Mouse (Mus musculus): Measurements from ENCODE around the gene Osbpl3. TPM values are rescaled to one million over a fixed set of nuclear protein-coding genes. Genes with fewer than 3 reads are reported as not detected.
A peak's percentile ranks its signal among the peaks of the same experiment; 100 is the strongest.

Osbpl3 gene
- total and polyA plus RNA-seq, 3 experiments: 12.8 to 26.5 (median 25.4) TPM

GRCm38 (mm10) chr6:50366319-50366718, 89.7 kb downstream of the Osbpl3 start:
- DNase-seq: no peak
- Histone ChIP-seq H3K79me2 (replicated peaks; ENCODE audit: control insufficient read depth, insufficient read depth, low read length) (no peaks in the 10 kb centered on the region), H3K27me3 (ENCODE audit: control insufficient read depth, insufficient read depth, low read length) (no peaks in the 10 kb centered on the region), H3K9ac (ENCODE audit: low read depth, low read length) (peak overlapping the region; percentile 21; the same call in 1 of the 2 replicates), H3K27ac (peak overlapping the region; percentile 88), H3K4me1 (ENCODE audit: control insufficient read depth, insufficient read depth, low read length) (peaks cover 13% of the 10 kb centered on the region; the same call in 1 of the 2 replicates), H3K36me3 (ENCODE audit: control insufficient read depth, insufficient read depth, low read length) (no peaks in the 10 kb centered on the region), H3K4me3 (no peak overlapping the region)
- intact Hi-C loops (cut with DNase I): no loop called here
- WGBS: 75% methylated on average over 7 of the region's 7 CpGs
- TF ChIP-seq EP300 (IDR thresholded peaks at IDR 0.05; ENCODE audit: insufficient read depth, low read depth, low read length) (no peak), POLR2A (IDR thresholded peaks at IDR 0.05; ENCODE audit: insufficient read depth, low read depth, low read length) (no peak), CTCF (IDR thresholded peaks at IDR 0.05) (no peak)

DNA sequence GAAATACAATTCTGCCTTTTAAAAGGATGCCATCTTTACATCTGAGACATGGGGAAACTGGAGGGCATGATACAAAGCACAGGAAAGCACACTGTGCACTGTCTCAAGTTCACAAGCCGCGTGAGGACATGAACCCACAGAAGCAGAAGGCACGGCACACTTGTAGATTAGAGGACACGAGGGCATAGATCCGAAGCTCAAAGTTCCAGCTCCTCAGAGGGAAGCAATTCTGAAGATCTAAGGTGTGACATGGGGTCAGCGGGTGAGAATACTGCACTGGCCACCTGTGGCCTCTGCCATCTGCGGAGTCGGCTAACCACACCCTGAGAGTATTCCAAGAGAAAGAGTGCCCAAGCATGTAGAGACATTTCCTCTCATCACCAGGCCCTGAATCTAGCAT, 91.6 kb downstream of the Osbpl3 start:
- TF ChIP-seq POLR2A (IDR thresholded peaks at IDR 0.05; ENCODE audit: insufficient read depth, low read depth, low read length): no peak
- TF ChIP-seq CTCF (IDR thresholded peaks at IDR 0.05): no peak
- intact Hi-C loops (cut with DNase I): no loop called here
- H3K27me3 ChIP-seq (ENCODE audit: control insufficient read depth, insufficient read depth, low read length): no peaks in the 10 kb centered on the region
- H3K9ac ChIP-seq (ENCODE audit: low read depth, low read length): no peak overlapping the region
- DNase-seq: no peak
- no peaks in the 10 kb centered on the region for H3K36me3 ChIP-seq (ENCODE audit: control insufficient read depth, insufficient read depth, low read length)
- no peaks in the 10 kb centered on the region for H3K79me2 ChIP-seq (replicated peaks; ENCODE audit: control insufficient read depth, insufficient read depth, low read length)
- H3K27ac ChIP-seq: no peak overlapping the region
- 81% methylated on average over 8 of the region's 8 CpGs for WGBS
- H3K4me3 ChIP-seq: no peak overlapping the region
- H3K4me1 ChIP-seq (ENCODE audit: control insufficient read depth, insufficient read depth, low read length): peaks cover 13% of the 10 kb centered on the region; the same call in 1 of the 2 replicates

GRCm38 (mm10) chr6:50363385-50363784, 92.6 kb downstream of the Osbpl3 start:
- Histone ChIP-seq H3K4me3 (no peak overlapping the region), H3K79me2 (replicated peaks; ENCODE audit: control insufficient read depth, insufficient read depth, low read length) (no peaks in the 10 kb centered on the region), H3K27me3 (ENCODE audit: control insufficient read depth, insufficient read depth, low read length) (no peaks in the 10 kb centered on the region), H3K27ac (no peak overlapping the region), H3K9ac (ENCODE audit: low read depth, low read length) (no peak overlapping the region), H3K36me3 (ENCODE audit: control insufficient read depth, insufficient read depth, low read length) (no peaks in the 10 kb centered on the region), H3K4me1 (ENCODE audit: control insufficient read depth, insufficient read depth, low read length) (peaks cover 15% of the 10 kb centered on the region; the same call in 1 of the 2 replicates)
- intact Hi-C loops (cut with DNase I): no loop called here
- DNase-seq: no peak
- WGBS: 85% methylated on average over 5 of the region's 5 CpGs
- TF ChIP-seq POLR2A (IDR thresholded peaks at IDR 0.05; ENCODE audit: insufficient read depth, low read depth, low read length) (no peak), CTCF (IDR thresholded peaks at IDR 0.05) (no peak), EP300 (IDR thresholded peaks at IDR 0.05; ENCODE audit: insufficient read depth, low read depth, low read length) (no peak)

- intact Hi-C loops (cut with DNase I): no loop called here
- H3K4me1 ChIP-seq (ENCODE audit: control insufficient read depth, insufficient read depth, low read length): peaks cover 15% of the 10 kb centered on the region; the same call in 1 of the 2 replicates
These were observed 93.2 kb downstream of the Osbpl3 start for GRCm38 (mm10) chr6:50362704-50363261.

GRCm38 (mm10) chr6:50362196-50362595, 93.8 kb downstream of the Osbpl3 start:
- intact Hi-C loops (cut with DNase I): no loop called here
- H3K36me3 ChIP-seq (ENCODE audit: control insufficient read depth, insufficient read depth, low read length): no peaks in the 10 kb centered on the region
- H3K4me3 ChIP-seq: no peak overlapping the region
- H3K79me2 ChIP-seq (replicated peaks; ENCODE audit: control insufficient read depth, insufficient read depth, low read length): no peaks in the 10 kb centered on the region
- no peak for DNase-seq
- peaks cover 13% of the 10 kb centered on the region; the same call in 1 of the 2 replicates for H3K4me1 ChIP-seq (ENCODE audit: control insufficient read depth, insufficient read depth, low read length)
- no peak for TF ChIP-seq CTCF (IDR thresholded peaks at IDR 0.05)
- TF ChIP-seq POLR2A (IDR thresholded peaks at IDR 0.05; ENCODE audit: insufficient read depth, low read depth, low read length): no peak
- no peak overlapping the region for H3K27ac ChIP-seq
- no peaks in the 10 kb centered on the region for H3K27me3 ChIP-seq (ENCODE audit: control insufficient read depth, insufficient read depth, low read length)
- WGBS: 75% methylated on average over 9 of the region's 9 CpGs
- no peak overlapping the region for H3K9ac ChIP-seq (ENCODE audit: low read depth, low read length)

More at GRCm38 (mm10) chr6:50362704-50363261, 93.2 kb downstream of the Osbpl3 start:
- WGBS: 51% methylated on average over 4 of the region's 4 CpGs
- Histone ChIP-seq H3K27me3 (ENCODE audit: control insufficient read depth, insufficient read depth, low read length) (no peaks in the 10 kb centered on the region), H3K36me3 (ENCODE audit: control insufficient read depth, insufficient read depth, low read length) (no peaks in the 10 kb centered on the region), H3K79me2 (replicated peaks; ENCODE audit: control insufficient read depth, insufficient read depth, low read length) (no peaks in the 10 kb centered on the region), H3K9ac (ENCODE audit: low read depth, low read length) (no peak overlapping the region), H3K27ac (no peak overlapping the region), H3K4me3 (no peak overlapping the region)
- no peak for TF ChIP-seq EP300 (IDR thresholded peaks at IDR 0.05; ENCODE audit: insufficient read depth, low read depth, low read length)
- TF ChIP-seq CTCF (IDR thresholded peaks at IDR 0.05): no peak
- TF ChIP-seq POLR2A (IDR thresholded peaks at IDR 0.05; ENCODE audit: insufficient read depth, low read depth, low read length): no peak
- no peak for DNase-seq

GRCm38 (mm10) chr6:50358104-50358679, 97.8 kb downstream of the Osbpl3 start:
- peak; percentile 44; the same call in 1 of the 2 replicates for TF ChIP-seq EP300 (IDR thresholded peaks at IDR 0.05; ENCODE audit: insufficient read depth, low read depth, low read length)
- peak; percentile 47; the same call in 1 of the 2 replicates for TF ChIP-seq POLR2A (IDR thresholded peaks at IDR 0.05; ENCODE audit: insufficient read depth, low read depth, low read length)
- TF ChIP-seq CTCF (IDR thresholded peaks at IDR 0.05): no peak
- Histone ChIP-seq H3K79me2 (replicated peaks; ENCODE audit: control insufficient read depth, insufficient read depth, low read length) (no peaks in the 10 kb centered on the region), H3K27ac (peak overlapping the region; percentile 67), H3K27me3 (ENCODE audit: control insufficient read depth, insufficient read depth, low read length) (no peaks in the 10 kb centered on the region), H3K4me1 (ENCODE audit: control insufficient read depth, insufficient read depth, low read length) (peaks cover 17% of the 10 kb centered on the region), H3K9ac (ENCODE audit: low read depth, low read length) (0 out of 2 replicates have a peak overlapping the region, but pooled peaks have one; percentile 12), H3K36me3 (ENCODE audit: control insufficient read depth, insufficient read depth, low read length) (no peaks in the 10 kb centered on the region; the same call in 1 of the 2 replicates), H3K4me3 (no peak overlapping the region)
- intact Hi-C loops (cut with DNase I): loop anchor here (2.0 to 5.0 kb wide), 4 partner anchors 45 to 99 kb away; partner anchors contain the start of gene Osbpl3
- 37% methylated on average over 16 of the region's 16 CpGs for WGBS
- peak; percentile 65 to 79 for DNase-seq
